Mouse (Mus musculus): ENCODE measurements at regions not wholly inside any gene's neighbourhood (a gene's known extent, or its start where the extent isn't known, plus 50 kb on each side); places are given as distances from the start of the nearest gene placed in this dataset. TPM values are rescaled to one million over a fixed set of nuclear protein-coding genes. Genes with fewer than 3 reads are reported as not detected.

GRCm38 (mm10) chr5:7788406-7788805 lies 171.9 kb upstream of the Steap4 start:
- Histone ChIP-seq H3K36me3 (no peaks in the 10 kb centered on the region), H3K4me2 (replicated peaks) (no peak overlapping the region), H3K4me1 (replicated peaks) (no peaks in the 10 kb centered on the region), H3K27me3 (no peaks in the 10 kb centered on the region), H3K9ac (replicated peaks) (no peak overlapping the region), H3K9me3 (no peaks in the 10 kb centered on the region), H3K27ac (no peak overlapping the region), H3K4me3 (replicated peaks) (no peak overlapping the region)
- 26% methylated on average over 5 of the region's 5 CpGs for WGBS
- ATAC-seq, result no peak

GRCm38 (mm10) chr5:7789126-7789525 lies 171.1 kb upstream of the Steap4 start:
- no peak for ATAC-seq
- no peak overlapping the region for H3K4me2 ChIP-seq (replicated peaks)
- H3K9ac ChIP-seq (replicated peaks), result no peak overlapping the region
- no peak overlapping the region for H3K27ac ChIP-seq
- H3K9me3 ChIP-seq, result no peaks in the 10 kb centered on the region
- no peaks in the 10 kb centered on the region for H3K27me3 ChIP-seq
- no peaks in the 10 kb centered on the region for H3K36me3 ChIP-seq
- H3K4me3 ChIP-seq (replicated peaks), result no peak overlapping the region
- no peaks in the 10 kb centered on the region for H3K4me1 ChIP-seq (replicated peaks)
- 91% methylated on average over 1 of the region's 1 CpGs for WGBS

- Histone ChIP-seq H3K9ac (replicated peaks) (no peak overlapping the region), H3K9me3 (no peaks in the 10 kb centered on the region), H3K27ac (no peak overlapping the region), H3K36me3 (no peaks in the 10 kb centered on the region), H3K27me3 (no peaks in the 10 kb centered on the region), H3K4me3 (replicated peaks) (no peak overlapping the region), H3K4me2 (replicated peaks) (no peak overlapping the region), H3K4me1 (replicated peaks) (no peaks in the 10 kb centered on the region)
- ATAC-seq, result no peak
- 38% methylated on average over 5 of the region's 5 CpGs for WGBS
Observed at GRCm38 (mm10) chr5:7820592-7820991, 139.7 kb upstream of the Steap4 start.

- no peaks in the 10 kb centered on the region for H3K4me1 ChIP-seq (replicated peaks)
- no peaks in the 10 kb centered on the region for H3K27me3 ChIP-seq
- no peak for ATAC-seq
- H3K9ac ChIP-seq (replicated peaks), result no peak overlapping the region
- H3K36me3 ChIP-seq, result no peaks in the 10 kb centered on the region
- H3K9me3 ChIP-seq, result no peaks in the 10 kb centered on the region
- no peak overlapping the region for H3K4me2 ChIP-seq (replicated peaks)
- 70% methylated on average over 3 of the region's 3 CpGs for whole genome bisulfite sequencing
- no peak overlapping the region for H3K4me3 ChIP-seq (replicated peaks)
- no peak overlapping the region for H3K27ac ChIP-seq
Observed at GRCm38 (mm10) chr5:7821700-7822099, 138.6 kb upstream of the Steap4 start.

- H3K4me3 ChIP-seq (replicated peaks), result no peak overlapping the region
- 87% methylated on average over 3 of the region's 3 CpGs for WGBS
Observed at GRCm38 (mm10) chr5:7829618-7830017, 130.6 kb upstream of the Steap4 start.

GRCm38 (mm10) chr5:7833812-7834211 lies 126.4 kb upstream of the Steap4 start:
- no peak overlapping the region for H3K4me2 ChIP-seq (replicated peaks)
- no peak overlapping the region for H3K9ac ChIP-seq (replicated peaks)
- H3K4me3 ChIP-seq (replicated peaks), result no peak overlapping the region
- no peaks in the 10 kb centered on the region for H3K36me3 ChIP-seq
- no peaks in the 10 kb centered on the region for H3K4me1 ChIP-seq (replicated peaks)
- WGBS, result 83% methylated on average over 1 of the region's 1 CpGs
- no peak overlapping the region for H3K27ac ChIP-seq
- ATAC-seq, result no peak
- no peaks in the 10 kb centered on the region for H3K9me3 ChIP-seq
- H3K27me3 ChIP-seq, result no peaks in the 10 kb centered on the region

More at GRCm38 (mm10) chr5:7829618-7830017, 130.6 kb upstream of the Steap4 start:
- H3K9ac ChIP-seq (replicated peaks), result no peak overlapping the region
- no peak for ATAC-seq
- no peaks in the 10 kb centered on the region for H3K27me3 ChIP-seq
- no peaks in the 10 kb centered on the region for H3K36me3 ChIP-seq
- no peaks in the 10 kb centered on the region for H3K4me1 ChIP-seq (replicated peaks)
- no peak overlapping the region for H3K4me2 ChIP-seq (replicated peaks)
- no peaks in the 10 kb centered on the region for H3K9me3 ChIP-seq
- H3K27ac ChIP-seq, result no peak overlapping the region

- H3K27me3 ChIP-seq, result no peaks in the 10 kb centered on the region
- H3K36me3 ChIP-seq, result no peaks in the 10 kb centered on the region
- ATAC-seq, result no peak
- H3K9ac ChIP-seq (replicated peaks), result no peak overlapping the region
- H3K4me1 ChIP-seq (replicated peaks), result no peaks in the 10 kb centered on the region
- no peak overlapping the region for H3K4me2 ChIP-seq (replicated peaks)
- no peak overlapping the region for H3K27ac ChIP-seq
- no peak overlapping the region for H3K4me3 ChIP-seq (replicated peaks)
- H3K9me3 ChIP-seq, result no peaks in the 10 kb centered on the region
- 95% methylated on average over 2 of the region's 2 CpGs for WGBS
Observed at GRCm38 (mm10) chr5:7863047-7863446, 97.2 kb upstream of the Steap4 start.

GRCm38 (mm10) chr5:7866041-7866641 lies 94.1 kb upstream of the Steap4 start:
- 83% methylated on average over 3 of the region's 3 CpGs for WGBS
- Histone ChIP-seq H3K36me3 (no peaks in the 10 kb centered on the region), H3K4me3 (replicated peaks) (no peak overlapping the region), H3K27ac (no peak overlapping the region), H3K27me3 (no peaks in the 10 kb centered on the region), H3K4me2 (replicated peaks) (no peak overlapping the region), H3K4me1 (replicated peaks) (no peaks in the 10 kb centered on the region), H3K9me3 (no peaks in the 10 kb centered on the region), H3K9ac (replicated peaks) (no peak overlapping the region)
- no peak for ATAC-seq

- Histone ChIP-seq H3K4me2 (replicated peaks) (no peak overlapping the region), H3K9me3 (no peaks in the 10 kb centered on the region), H3K4me3 (replicated peaks) (no peak overlapping the region), H3K4me1 (replicated peaks) (no peaks in the 10 kb centered on the region), H3K9ac (replicated peaks) (no peak overlapping the region), H3K27me3 (no peaks in the 10 kb centered on the region), H3K27ac (no peak overlapping the region), H3K36me3 (no peaks in the 10 kb centered on the region)
- 79% methylated on average over 3 of the region's 3 CpGs for WGBS
- peak; percentile 72 for ATAC-seq
Observed at GRCm38 (mm10) chr5:7899537-7899936, 60.7 kb upstream of the Steap4 start.

Small RNA genes lying in the stretch of these regions (microRNA-seq; reads per million reads assigned to microRNA genes)
- not detected for gene Gm22196
